8 mouse cellular contexts compared by ENCODE assay signal in the genomic region with DNA sequence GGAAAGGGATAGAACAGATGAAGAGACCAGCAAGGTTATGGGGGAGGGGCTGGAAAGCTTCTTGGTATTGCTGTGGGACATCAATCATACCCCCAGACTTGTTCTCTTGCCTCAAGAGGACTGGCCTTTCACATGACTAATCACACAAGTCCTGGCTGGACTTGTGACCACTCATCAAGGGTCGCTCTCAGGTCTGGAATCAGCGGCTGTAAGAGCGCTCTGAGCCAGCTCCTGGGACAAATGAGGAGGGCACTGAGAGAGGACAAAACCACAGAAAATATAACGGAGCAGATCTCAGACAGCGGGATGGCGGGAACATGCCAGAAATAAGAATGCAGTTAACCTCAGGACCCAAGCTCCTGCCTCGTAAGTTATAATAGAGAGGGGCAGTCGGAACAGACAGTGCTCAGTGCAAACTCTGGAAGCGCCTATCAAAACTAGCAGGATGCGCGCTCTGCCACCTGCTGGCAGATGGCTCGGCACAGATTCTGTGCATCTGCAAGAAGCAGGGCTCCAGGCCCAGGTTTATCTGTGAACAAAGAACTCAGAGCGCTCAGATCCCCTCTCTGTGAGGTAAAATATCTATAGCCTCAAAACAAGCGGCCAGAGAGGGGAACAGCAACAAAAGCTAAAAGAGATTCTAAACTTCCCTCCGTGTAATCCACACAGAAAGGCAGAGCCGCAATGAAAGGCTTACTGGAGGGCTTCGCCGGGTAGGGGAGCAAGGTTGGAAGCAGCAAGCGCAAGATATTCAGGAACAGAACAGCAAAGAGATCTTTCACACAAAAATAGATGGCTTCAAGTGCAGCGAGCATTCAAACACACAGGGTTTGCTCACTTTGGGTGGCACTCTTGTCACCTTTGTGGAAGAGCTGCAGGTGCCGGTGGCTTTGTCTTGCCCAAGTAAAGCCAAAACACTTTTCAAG.
DNase-seq lines count a peak whose midpoint lies in the region; ATAC-seq and TF ChIP-seq lines count a peak whose summit lies in the region.

No protein-coding gene starts in this region.

- peak overlapping the region; percentile 49 for H3K4me2 ChIP-seq in heart, embryonic 14.5 days (ENCODE audit: low read length)
- no peak overlapping the region for H3K4me2 ChIP-seq in lung, embryonic 14.5 days

- no peaks in the 10 kb centered on the region for H3K9me3 ChIP-seq in heart, embryonic 14.5 days (ENCODE audit: control insufficient read depth, low read length)
- H3K9me3 ChIP-seq in lung, embryonic 14.5 days (ENCODE audit: low read depth, low read length): no peaks in the 10 kb centered on the region

- H3K36me3 ChIP-seq in heart, embryonic 14.5 days (ENCODE audit: control insufficient read depth, insufficient read depth, low read length): no peaks in the 10 kb centered on the region
- H3K36me3 ChIP-seq in lung, embryonic 14.5 days (ENCODE audit: insufficient read depth): no peaks in the 10 kb centered on the region

- H3K9ac ChIP-seq in heart, embryonic 14.5 days (ENCODE audit: low read length): no peak overlapping the region
- no peak overlapping the region for H3K9ac ChIP-seq in lung, embryonic 14.5 days

- WGBS in heart, embryonic 14.5 days: 47% methylated on average over 21 of the region's 21 CpGs
- 40% methylated on average over 21 of the region's 21 CpGs for WGBS in lung, embryonic 14.5 days

- no peaks in the 10 kb centered on the region for H3K4me1 ChIP-seq in heart, embryonic 14.5 days (ENCODE audit: control insufficient read depth in 2 of 2, insufficient read depth in 2 of 2, low read length in 2 of 2)
- peaks cover 6% of the 10 kb centered on the region; the same call in 1 of the 2 replicates for H3K4me1 ChIP-seq in lung, embryonic 14.5 days (ENCODE audit: insufficient read depth)

- DNase-seq in 3134 (ENCODE audit: extremely low read depth, insufficient read length, low spot score): peak; percentile 12
- peak; percentile 39 to 52 for DNase-seq in adrenal gland, adult 18-20 months (ENCODE audit: low spot score in 2 of 2)
- DNase-seq in embryo, embryonic 9.5 days (ENCODE audit: extremely low spot score): peak; percentile 40
- peak; percentile 76 to 80 for DNase-seq in kidney, postnatal 4 days
- DNase-seq in lung, embryonic 14.5 days: peak; percentile 85
- DNase-seq in retina, postnatal 1 day: peak; percentile 74

- H3K27ac ChIP-seq in heart, embryonic 14.5 days (replicated peaks in 1 of 2; ENCODE audit: control insufficient read depth in 1 of 2, insufficient read depth in 1 of 2, low read depth in 2 of 2, low read length in 2 of 2): no peak overlapping the region
- H3K27ac ChIP-seq in lung, embryonic 14.5 days (ENCODE audit: low read depth): no peak overlapping the region

- no peak for ATAC-seq in heart, embryonic 14.5 days (ENCODE audit: insufficient number of reproducible peaks, insufficient read depth, low FRiP score, low read depth)
- no peak for ATAC-seq in lung, embryonic 14.5 days (ENCODE audit: insufficient read depth)
- ATAC-seq in granulocyte monocyte progenitor cell, adult 5-6 weeks (replicated peaks; ENCODE audit: poor library complexity, severe bottlenecking): no peak

- no peak overlapping the region for H3K4me3 ChIP-seq in heart, embryonic 14.5 days (ENCODE audit: control insufficient read depth in 1 of 2, insufficient read depth in 1 of 2, low read depth in 1 of 2, low read length in 2 of 2)
- no peak overlapping the region for H3K4me3 ChIP-seq in lung, embryonic 14.5 days (ENCODE audit: low read depth, low read length)

- TF ChIP-seq CTCF in lung, embryonic 14.5 days (IDR thresholded peaks at IDR 0.05; ENCODE audit: low read depth): peak; percentile 74

- no peaks in the 10 kb centered on the region for H3K27me3 ChIP-seq in heart, embryonic 14.5 days (ENCODE audit: control insufficient read depth, insufficient read depth, low read length)
- no peaks in the 10 kb centered on the region for H3K27me3 ChIP-seq in lung, embryonic 14.5 days (ENCODE audit: insufficient read depth, low read length)

Comparison
In these comparisons a context has a peak if more than half of its experiments do, and no peak if none do; other contexts are left out.
1. DNase-seq: peak in every context shown above with its lines; median percentile 85 in lung, embryonic 14.5 days; 78 in kidney, postnatal 4 days; 74 in retina, postnatal 1 day; 46 in adrenal gland, adult 18-20 months; 40 in embryo, embryonic 9.5 days; 12 in 3134.